Mouse (Mus musculus) embryonic fibroblast, embryonic 13.5 days (primary cell): ENCODE measurements at regions not wholly inside any gene's neighbourhood (a gene's known extent, or its start where the extent isn't known, plus 50 kb on each side); places are given as distances from the start of the nearest gene placed in this dataset.

Experiments used
- CTCF ChIP-seq: IDR thresholded peaks from 2 replicates; pipeline ENCODE4 v1.5.1; 2011; ENCODE audit warnings: mild to moderate bottlenecking, control low read depth, low read length, moderate library complexity, borderline replicate concordance; ENCODE audit not compliant: insufficient read depth
- POLR2A ChIP-seq: IDR thresholded peaks from 2 replicates; pipeline ENCODE4 v1.6.1; 2011; ENCODE audit warnings: low read depth, mild to moderate bottlenecking, control low read depth, low read length, moderate library complexity

GRCm38 (mm10) chr12:51089324-51089723 is 258.5 kb upstream of the G2e3 start:
- TF ChIP-seq POLR2A, result no peak
- TF ChIP-seq CTCF, result no peak
